Mouse (Mus musculus): Measurements from ENCODE around the gene Pin4. TPM values are rescaled to one million over a fixed set of nuclear protein-coding genes. Genes with fewer than 3 reads are reported as not detected.

Gene Pin4
- polyA plus RNA-seq, 1 experiment from 2014 or later, result 86.4 TPM

DNA sequence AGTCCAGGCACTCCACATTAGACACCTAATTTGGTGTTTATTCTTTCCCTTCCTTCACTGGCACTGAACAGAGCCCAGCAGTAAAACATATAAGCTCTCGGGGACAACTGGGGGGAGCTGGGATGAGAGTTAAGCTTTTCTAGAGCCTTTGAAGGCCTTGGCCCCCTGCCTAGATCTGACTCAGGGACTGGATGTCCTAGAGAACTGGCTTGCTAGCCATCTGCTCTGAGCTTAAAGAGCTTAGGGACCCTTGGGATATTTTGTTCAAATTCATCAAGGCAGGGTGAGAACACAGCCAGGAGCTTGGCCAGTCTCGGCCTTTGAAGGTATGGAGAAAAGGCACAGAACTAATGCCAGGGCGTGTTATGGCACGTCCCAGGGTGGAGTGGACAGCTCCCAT, 44.3 kb downstream of the Pin4 start:
- 71% methylated on average over 4 of the region's 4 CpGs for WGBS
- no peaks in the 10 kb centered on the region for H3K4me1 ChIP-seq (ENCODE audit: control insufficient read depth, insufficient read depth, low read length)
- H3K27ac ChIP-seq (ENCODE audit: low read length), result no peak overlapping the region
- no peaks in the 10 kb centered on the region for H3K36me3 ChIP-seq (ENCODE audit: control insufficient read depth, insufficient read depth, low read length)
- H3K9ac ChIP-seq (replicated peaks; ENCODE audit: low read depth, low read length), result no peak overlapping the region
- H3K4me2 ChIP-seq (replicated peaks; ENCODE audit: low read depth, low read length), result no peak overlapping the region
- H3K9me3 ChIP-seq (ENCODE audit: control insufficient read depth, low read depth, low read length), result no peaks in the 10 kb centered on the region
- no peak overlapping the region for H3K4me3 ChIP-seq (ENCODE audit: low read depth, low read length)
- H3K27me3 ChIP-seq (ENCODE audit: control insufficient read depth, insufficient read depth, low read length), result no peaks in the 10 kb centered on the region
- ATAC-seq (ENCODE audit: insufficient number of reproducible peaks, insufficient read depth, low FRiP score, low read depth), result no peak

DNA sequence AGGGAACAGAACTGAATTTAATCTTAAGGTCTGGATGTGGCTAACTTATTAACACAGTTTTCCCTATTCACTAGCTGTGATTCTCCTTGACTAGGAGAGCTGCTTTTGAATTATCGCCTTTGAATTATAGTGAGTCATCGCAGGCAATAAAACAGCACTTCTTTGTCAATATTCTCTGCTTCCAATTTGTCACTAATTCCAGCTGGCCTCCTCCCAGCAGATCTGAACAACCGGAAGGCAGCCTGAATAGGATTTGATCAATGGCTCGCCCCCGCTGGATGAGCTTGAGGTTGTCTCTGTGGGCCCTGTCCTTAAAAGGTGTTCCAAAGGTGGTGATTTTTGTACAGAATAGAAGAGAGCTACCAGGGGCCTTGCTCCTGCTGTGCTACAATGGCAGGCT, 47.3 kb downstream of the Pin4 start:
- ATAC-seq (ENCODE audit: insufficient number of reproducible peaks, insufficient read depth, low FRiP score, low read depth), result no peak
- Histone ChIP-seq H3K9ac (replicated peaks; ENCODE audit: low read depth, low read length) (no peak overlapping the region), H3K9me3 (ENCODE audit: control insufficient read depth, low read depth, low read length) (no peaks in the 10 kb centered on the region), H3K4me3 (ENCODE audit: low read depth, low read length) (no peak overlapping the region), H3K4me2 (replicated peaks; ENCODE audit: low read depth, low read length) (no peak overlapping the region), H3K27ac (ENCODE audit: low read length) (no peak overlapping the region), H3K4me1 (ENCODE audit: control insufficient read depth, insufficient read depth, low read length) (no peaks in the 10 kb centered on the region), H3K27me3 (ENCODE audit: control insufficient read depth, insufficient read depth, low read length) (no peaks in the 10 kb centered on the region), H3K36me3 (ENCODE audit: control insufficient read depth, insufficient read depth, low read length) (no peaks in the 10 kb centered on the region)
- WGBS, result 66% methylated on average over 5 of the region's 5 CpGs

GRCm38 (mm10) chrX:102166986-102167385, 47.7 kb downstream of the Pin4 start:
- Histone ChIP-seq H3K4me2 (replicated peaks; ENCODE audit: low read depth, low read length) (no peak overlapping the region), H3K27ac (ENCODE audit: low read length) (no peak overlapping the region), H3K9me3 (ENCODE audit: control insufficient read depth, low read depth, low read length) (no peaks in the 10 kb centered on the region)

GRCm38 (mm10) chrX:102169724-102170123, 50.5 kb downstream of the Pin4 start:
- H3K4me1 ChIP-seq (ENCODE audit: control insufficient read depth, insufficient read depth, low read length), result no peaks in the 10 kb centered on the region
- WGBS, result 68% methylated on average over 1 of the region's 1 CpGs
- no peak overlapping the region for H3K9ac ChIP-seq (replicated peaks; ENCODE audit: low read depth, low read length)
- H3K27me3 ChIP-seq (ENCODE audit: control insufficient read depth, insufficient read depth, low read length), result no peaks in the 10 kb centered on the region
- H3K4me2 ChIP-seq (replicated peaks; ENCODE audit: low read depth, low read length), result no peak overlapping the region
- no peaks in the 10 kb centered on the region for H3K36me3 ChIP-seq (ENCODE audit: control insufficient read depth, insufficient read depth, low read length)
- H3K9me3 ChIP-seq (ENCODE audit: control insufficient read depth, low read depth, low read length), result no peaks in the 10 kb centered on the region
- H3K27ac ChIP-seq (ENCODE audit: low read length), result no peak overlapping the region
- ATAC-seq (ENCODE audit: insufficient number of reproducible peaks, insufficient read depth, low FRiP score, low read depth), result no peak
- no peak overlapping the region for H3K4me3 ChIP-seq (ENCODE audit: low read depth, low read length)

More at GRCm38 (mm10) chrX:102166986-102167385, 47.7 kb downstream of the Pin4 start:
- 42% methylated on average over 6 of the region's 6 CpGs for WGBS
- no peak for ATAC-seq (ENCODE audit: insufficient number of reproducible peaks, insufficient read depth, low FRiP score, low read depth)
- Histone ChIP-seq H3K27me3 (ENCODE audit: control insufficient read depth, insufficient read depth, low read length) (no peaks in the 10 kb centered on the region), H3K9ac (replicated peaks; ENCODE audit: low read depth, low read length) (no peak overlapping the region), H3K4me1 (ENCODE audit: control insufficient read depth, insufficient read depth, low read length) (no peaks in the 10 kb centered on the region), H3K36me3 (ENCODE audit: control insufficient read depth, insufficient read depth, low read length) (no peaks in the 10 kb centered on the region), H3K4me3 (ENCODE audit: low read depth, low read length) (no peak overlapping the region)

DNA sequence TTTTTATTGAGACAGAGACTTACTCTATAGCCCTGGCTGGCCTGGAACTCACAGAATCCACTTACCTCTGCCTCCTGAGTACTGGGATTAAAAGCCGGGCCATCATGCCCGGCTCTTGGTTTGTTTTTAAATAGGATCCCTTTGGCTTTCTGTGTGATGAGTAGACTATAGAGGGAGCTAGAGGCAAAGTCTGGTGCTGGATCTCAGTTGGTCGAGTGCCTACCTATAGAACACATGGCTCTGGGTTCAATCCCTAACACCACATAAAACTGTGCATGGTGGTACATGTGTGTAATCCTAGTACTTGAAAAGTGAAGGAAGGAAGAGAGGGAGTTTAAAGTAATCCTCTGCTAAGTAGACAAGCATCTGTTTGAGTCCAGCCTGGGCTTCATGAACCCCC, 50.9 kb downstream of the Pin4 start:
- H3K36me3 ChIP-seq (ENCODE audit: control insufficient read depth, insufficient read depth, low read length), result no peaks in the 10 kb centered on the region
- no peaks in the 10 kb centered on the region for H3K4me1 ChIP-seq (ENCODE audit: control insufficient read depth, insufficient read depth, low read length)
- no peak overlapping the region for H3K9ac ChIP-seq (replicated peaks; ENCODE audit: low read depth, low read length)
- no peak overlapping the region for H3K27ac ChIP-seq (ENCODE audit: low read length)
- no peaks in the 10 kb centered on the region for H3K9me3 ChIP-seq (ENCODE audit: control insufficient read depth, low read depth, low read length)
- ATAC-seq (ENCODE audit: insufficient number of reproducible peaks, insufficient read depth, low FRiP score, low read depth), result no peak
- H3K4me2 ChIP-seq (replicated peaks; ENCODE audit: low read depth, low read length), result no peak overlapping the region
- 53% methylated on average over 3 of the region's 3 CpGs for WGBS
- no peak overlapping the region for H3K4me3 ChIP-seq (ENCODE audit: low read depth, low read length)
- H3K27me3 ChIP-seq (ENCODE audit: control insufficient read depth, insufficient read depth, low read length), result no peaks in the 10 kb centered on the region

DNA sequence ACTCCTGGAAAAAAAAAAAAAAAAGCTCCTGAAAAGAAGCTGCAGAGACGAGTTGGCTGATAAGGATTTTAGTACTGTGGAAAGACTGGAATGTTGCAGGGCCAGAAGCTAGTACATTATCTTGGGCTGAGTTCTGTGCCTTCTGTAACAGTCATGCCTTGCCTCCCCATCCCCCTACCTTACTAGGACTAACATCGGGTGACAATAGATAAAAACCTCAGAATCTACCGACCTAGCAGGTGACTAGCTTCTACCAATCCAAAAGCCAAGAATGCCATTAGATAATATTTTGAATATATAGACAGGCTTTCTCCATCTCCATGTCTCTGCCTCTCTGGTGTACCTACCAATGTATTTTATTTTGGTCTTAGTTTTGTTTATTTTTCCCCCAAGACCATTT, 51.7 kb downstream of the Pin4 start:
- Histone ChIP-seq H3K27me3 (ENCODE audit: control insufficient read depth, insufficient read depth, low read length) (no peaks in the 10 kb centered on the region), H3K4me2 (replicated peaks; ENCODE audit: low read depth, low read length) (no peak overlapping the region), H3K9me3 (ENCODE audit: control insufficient read depth, low read depth, low read length) (no peaks in the 10 kb centered on the region), H3K4me1 (ENCODE audit: control insufficient read depth, insufficient read depth, low read length) (no peaks in the 10 kb centered on the region), H3K27ac (ENCODE audit: low read length) (no peak overlapping the region), H3K9ac (replicated peaks; ENCODE audit: low read depth, low read length) (no peak overlapping the region), H3K4me3 (ENCODE audit: low read depth, low read length) (no peak overlapping the region), H3K36me3 (ENCODE audit: control insufficient read depth, insufficient read depth, low read length) (no peaks in the 10 kb centered on the region)
- 56% methylated on average over 3 of the region's 3 CpGs for WGBS
- ATAC-seq (ENCODE audit: insufficient number of reproducible peaks, insufficient read depth, low FRiP score, low read depth), result no peak

DNA sequence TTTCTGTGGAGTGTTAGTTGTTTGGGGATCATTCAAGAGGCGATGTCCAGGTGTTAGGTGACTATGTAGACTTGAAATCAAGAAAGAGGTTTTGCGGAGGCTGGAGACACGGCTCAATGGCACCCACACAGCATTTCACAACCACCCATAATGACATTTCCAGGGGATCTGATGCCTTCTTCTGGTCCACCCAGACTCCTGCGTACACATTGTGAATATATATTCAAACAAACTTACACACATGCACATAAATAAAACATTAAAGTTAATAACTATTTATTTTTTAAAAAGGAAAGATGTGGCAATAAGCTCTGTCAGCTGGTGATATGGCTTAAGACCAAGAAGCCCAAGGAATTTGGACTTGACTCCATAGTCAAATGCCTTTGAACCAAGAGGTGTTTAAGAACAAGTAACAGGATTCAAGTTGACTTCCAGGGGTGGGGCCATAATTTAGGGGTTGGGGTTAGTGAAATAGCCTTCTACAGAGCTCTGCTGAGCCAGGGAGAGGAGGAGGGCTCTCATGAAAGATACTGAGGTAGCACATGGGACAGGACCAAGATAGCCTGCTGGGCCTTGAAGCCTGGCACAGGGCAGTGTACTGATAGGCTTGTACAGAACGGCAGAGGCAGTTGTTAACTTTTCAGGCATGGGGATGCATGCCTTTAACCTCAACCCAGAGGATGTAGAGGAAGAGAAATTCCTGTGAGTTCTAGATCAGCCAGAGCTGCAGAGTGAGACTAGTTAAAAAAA, 56.5 kb downstream of the Pin4 start:
- Histone ChIP-seq H3K9me3 (ENCODE audit: control insufficient read depth, low read depth, low read length) (no peaks in the 10 kb centered on the region), H3K27ac (ENCODE audit: low read length) (no peak overlapping the region), H3K36me3 (ENCODE audit: control insufficient read depth, insufficient read depth, low read length) (no peaks in the 10 kb centered on the region), H3K4me2 (replicated peaks; ENCODE audit: low read depth, low read length) (no peak overlapping the region), H3K4me3 (ENCODE audit: low read depth, low read length) (no peak overlapping the region), H3K9ac (replicated peaks; ENCODE audit: low read depth, low read length) (no peak overlapping the region), H3K27me3 (ENCODE audit: control insufficient read depth, insufficient read depth, low read length) (no peaks in the 10 kb centered on the region), H3K4me1 (ENCODE audit: control insufficient read depth, insufficient read depth, low read length) (no peaks in the 10 kb centered on the region)
- no peak for ATAC-seq (ENCODE audit: insufficient number of reproducible peaks, insufficient read depth, low FRiP score, low read depth)
- WGBS, result 86% methylated on average over 5 of the region's 5 CpGs

All from stomach, embryonic 14.5 days (tissue).